Mouse (Mus musculus): ENCODE results near the gene Polr2h. TPM values are rescaled to one million over a fixed set of nuclear protein-coding genes. Genes with fewer than 3 reads are reported as not detected.

Gene Polr2h
- total and polyA plus RNA-seq, 3 experiments: 9.0 to 11.8 (median 9.0) TPM

- DNase-seq: no peak
- no peaks in the 10 kb centered on the region for H3K36me3 ChIP-seq (ENCODE audit: control insufficient read depth, insufficient read depth, low read length)
- H3K4me3 ChIP-seq: no peak overlapping the region
- intact Hi-C loops (cut with DNase I): no loop called here
- no peaks in the 10 kb centered on the region for H3K79me2 ChIP-seq (replicated peaks; ENCODE audit: control insufficient read depth, insufficient read depth, low read length)
- no peak overlapping the region for H3K27ac ChIP-seq
- TF ChIP-seq CTCF (IDR thresholded peaks at IDR 0.05) (no peak), POLR2A (IDR thresholded peaks at IDR 0.05; ENCODE audit: insufficient read depth, low read depth, low read length) (no peak), EP300 (IDR thresholded peaks at IDR 0.05; ENCODE audit: insufficient read depth, low read depth, low read length) (no peak)
- H3K27me3 ChIP-seq (ENCODE audit: control insufficient read depth, insufficient read depth, low read length): no peaks in the 10 kb centered on the region
- WGBS: 72% methylated on average over 12 of the region's 12 CpGs
- H3K9ac ChIP-seq (ENCODE audit: low read depth, low read length): no peak overlapping the region
- no peaks in the 10 kb centered on the region for H3K4me1 ChIP-seq (ENCODE audit: control insufficient read depth, insufficient read depth, low read length)
Measured at GRCm38 (mm10) chr16:20701729-20702521, 15.5 kb upstream of the Polr2h start.

- peak in 1 of 2 experiments; percentile 53 for DNase-seq
- Histone ChIP-seq H3K27ac (no peak overlapping the region), H3K79me2 (replicated peaks; ENCODE audit: control insufficient read depth, insufficient read depth, low read length) (no peaks in the 10 kb centered on the region), H3K4me3 (no peak overlapping the region), H3K9ac (ENCODE audit: low read depth, low read length) (no peak overlapping the region), H3K27me3 (ENCODE audit: control insufficient read depth, insufficient read depth, low read length) (no peaks in the 10 kb centered on the region), H3K36me3 (ENCODE audit: control insufficient read depth, insufficient read depth, low read length) (no peaks in the 10 kb centered on the region), H3K4me1 (ENCODE audit: control insufficient read depth, insufficient read depth, low read length) (no peaks in the 10 kb centered on the region)
- 29% methylated on average over 8 of the region's 8 CpGs for WGBS
- TF ChIP-seq EP300 (IDR thresholded peaks at IDR 0.05; ENCODE audit: insufficient read depth, low read depth, low read length): no peak
- TF ChIP-seq CTCF (IDR thresholded peaks at IDR 0.05): peak; percentile 72
- intact Hi-C loops (cut with DNase I): no loop called here
Measured at GRCm38 (mm10) chr16:20702522-20702893, 15.0 kb upstream of the Polr2h start.

GRCm38 (mm10) chr16:20703071-20703470, 14.4 kb upstream of the Polr2h start:
- TF ChIP-seq EP300 (IDR thresholded peaks at IDR 0.05; ENCODE audit: insufficient read depth, low read depth, low read length): no peak
- no peak for TF ChIP-seq POLR2A (IDR thresholded peaks at IDR 0.05; ENCODE audit: insufficient read depth, low read depth, low read length)
- no peak for TF ChIP-seq CTCF (IDR thresholded peaks at IDR 0.05)
- Histone ChIP-seq H3K36me3 (ENCODE audit: control insufficient read depth, insufficient read depth, low read length) (no peaks in the 10 kb centered on the region), H3K4me1 (ENCODE audit: control insufficient read depth, insufficient read depth, low read length) (no peaks in the 10 kb centered on the region), H3K9ac (ENCODE audit: low read depth, low read length) (no peak overlapping the region), H3K27ac (no peak overlapping the region), H3K4me3 (no peak overlapping the region), H3K27me3 (ENCODE audit: control insufficient read depth, insufficient read depth, low read length) (no peaks in the 10 kb centered on the region), H3K79me2 (replicated peaks; ENCODE audit: control insufficient read depth, insufficient read depth, low read length) (no peaks in the 10 kb centered on the region)
- WGBS: 95% methylated on average over 10 of the region's 10 CpGs
- DNase-seq: no peak
- intact Hi-C loops (cut with DNase I): no loop called here

GRCm38 (mm10) chr16:20703699-20704400, 13.6 kb upstream of the Polr2h start:
- WGBS: 78% methylated on average over 6 of the region's 6 CpGs
- Histone ChIP-seq H3K36me3 (ENCODE audit: control insufficient read depth, insufficient read depth, low read length) (no peaks in the 10 kb centered on the region), H3K4me1 (ENCODE audit: control insufficient read depth, insufficient read depth, low read length) (no peaks in the 10 kb centered on the region), H3K79me2 (replicated peaks; ENCODE audit: control insufficient read depth, insufficient read depth, low read length) (no peaks in the 10 kb centered on the region), H3K27me3 (ENCODE audit: control insufficient read depth, insufficient read depth, low read length) (no peaks in the 10 kb centered on the region), H3K9ac (ENCODE audit: low read depth, low read length) (no peak overlapping the region), H3K27ac (no peak overlapping the region), H3K4me3 (no peak overlapping the region)
- intact Hi-C loops (cut with DNase I): no loop called here
- no peak for TF ChIP-seq EP300 (IDR thresholded peaks at IDR 0.05; ENCODE audit: insufficient read depth, low read depth, low read length)
- TF ChIP-seq CTCF (IDR thresholded peaks at IDR 0.05): no peak
- TF ChIP-seq POLR2A (IDR thresholded peaks at IDR 0.05; ENCODE audit: insufficient read depth, low read depth, low read length): no peak
- no peak for DNase-seq

GRCm38 (mm10) chr16:20705786-20706185, 11.7 kb upstream of the Polr2h start:
- DNase-seq: no peak
- intact Hi-C loops (cut with DNase I): no loop called here
- TF ChIP-seq POLR2A (IDR thresholded peaks at IDR 0.05; ENCODE audit: insufficient read depth, low read depth, low read length): no peak
- TF ChIP-seq EP300 (IDR thresholded peaks at IDR 0.05; ENCODE audit: insufficient read depth, low read depth, low read length): no peak
- TF ChIP-seq CTCF (IDR thresholded peaks at IDR 0.05): no peak
- H3K4me3 ChIP-seq: no peak overlapping the region
- H3K9ac ChIP-seq (ENCODE audit: low read depth, low read length): no peak overlapping the region
- no peaks in the 10 kb centered on the region for H3K36me3 ChIP-seq (ENCODE audit: control insufficient read depth, insufficient read depth, low read length)
- H3K27me3 ChIP-seq (ENCODE audit: control insufficient read depth, insufficient read depth, low read length): no peaks in the 10 kb centered on the region
- no peak overlapping the region for H3K27ac ChIP-seq
- H3K79me2 ChIP-seq (replicated peaks; ENCODE audit: control insufficient read depth, insufficient read depth, low read length): no peaks in the 10 kb centered on the region
- H3K4me1 ChIP-seq (ENCODE audit: control insufficient read depth, insufficient read depth, low read length): no peaks in the 10 kb centered on the region
- whole genome bisulfite sequencing: 78% methylated on average over 3 of the region's 3 CpGs
